Mouse (Mus musculus): ENCODE data around the gene Ccr8.

GRCm38 (mm10) chr9:120074516-120074915 lies 17.4 kb upstream of the Ccr8 start:
- TF ChIP-seq CTCF (IDR thresholded peaks at IDR 0.05; ENCODE audit: low read depth, low read length) (no peak), POLR2A (IDR thresholded peaks at IDR 0.05; ENCODE audit: extremely low read depth, insufficient read depth, low read length) (no peak)
